Mouse (Mus musculus): ENCODE data around the gene AL731706.2. TPM values are rescaled to one million over a fixed set of nuclear protein-coding genes. Genes with fewer than 3 reads are reported as not detected.
A peak's percentile ranks its signal among the peaks of the same experiment; 100 is the strongest.
"Not testable (repeated sequence)": the region's sequence is repeated elsewhere in the genome, so short reads cannot be mapped to it uniquely, and the experiment has no call there.

The AL731706.2 gene
- total RNA-seq (2021) = 10 to 100 TPM in 1 of 2 experiments, 1 to 10 TPM in 1; 9.6 to 25.8 TPM

DNA sequence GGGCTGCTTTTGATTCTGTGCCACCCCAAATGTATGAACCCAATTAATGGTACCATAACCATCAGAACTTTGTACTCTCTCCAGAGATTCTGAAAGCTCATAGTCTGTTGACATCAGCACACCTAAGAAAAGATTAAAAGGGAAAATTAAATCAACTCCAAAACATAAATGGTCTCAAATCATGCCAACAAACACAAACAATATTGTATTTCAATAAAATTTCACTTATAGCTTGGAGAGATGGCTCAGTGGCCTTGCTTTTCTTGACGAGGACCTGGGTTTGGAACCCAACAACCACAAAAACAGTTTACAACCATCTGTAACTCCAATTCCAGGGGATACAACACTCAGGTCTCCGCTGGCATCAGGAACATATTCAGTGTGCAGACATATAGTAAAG, at the start of gene AL731706.2:
Gene AL731706.2, minus strand, starts transcription at position 101 of the 400 bp plus-strand sequence.
- DNase-seq (ENCODE audit: extremely low spot score in 1 of 2, low spot score in 2 of 2) = no peak
- intact Hi-C loops (cut with DNase I) = loop anchor here (5.0 kb wide), 1 partner anchor 173 kb away; the partner anchor contains the start of gene Snap25

GRCm38 (mm10) chr2:136921003-136921408, 35.5 kb upstream of the AL731706.2 start:
- intact Hi-C loops (cut with DNase I) = no loop called here
- DNase-seq (ENCODE audit: extremely low spot score in 1 of 2, low spot score in 2 of 2) = peak in 1 of 2 experiments; percentile 22

- no peak for DNase-seq (ENCODE audit: extremely low spot score in 1 of 2, low spot score in 2 of 2)
- intact Hi-C loops (cut with DNase I) = no loop called here
Measured at GRCm38 (mm10) chr2:136920257-136920993, 34.9 kb upstream of the AL731706.2 start.

DNA sequence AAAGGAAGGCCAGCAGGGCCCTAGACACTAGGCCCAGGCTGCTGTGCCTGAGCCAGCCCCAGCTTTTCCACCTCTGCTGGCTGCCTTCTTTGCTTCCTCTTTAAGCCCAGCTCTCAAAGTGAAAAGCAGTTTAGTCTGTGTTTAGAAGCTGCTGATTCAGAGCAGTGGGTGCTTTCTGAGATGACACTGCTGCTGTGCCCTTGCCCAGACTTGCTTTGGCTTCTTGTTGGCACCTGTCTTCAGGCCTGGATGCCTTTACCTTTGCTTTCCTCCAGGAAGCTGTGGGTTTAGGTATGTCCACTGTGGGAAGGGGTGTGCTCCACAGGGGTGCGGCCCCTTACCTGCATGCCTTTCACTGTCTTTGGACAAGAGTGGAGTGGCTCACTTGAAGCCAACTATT, 34.0 kb upstream of the AL731706.2 start:
- no peak for DNase-seq (ENCODE audit: extremely low spot score in 1 of 2, low spot score in 2 of 2)
- intact Hi-C loops (cut with DNase I) = loop anchor here (5.0 to 10.0 kb wide), 2 partner anchors 165 to 1023 kb away; no protein-coding TSS in a partner anchor

DNA sequence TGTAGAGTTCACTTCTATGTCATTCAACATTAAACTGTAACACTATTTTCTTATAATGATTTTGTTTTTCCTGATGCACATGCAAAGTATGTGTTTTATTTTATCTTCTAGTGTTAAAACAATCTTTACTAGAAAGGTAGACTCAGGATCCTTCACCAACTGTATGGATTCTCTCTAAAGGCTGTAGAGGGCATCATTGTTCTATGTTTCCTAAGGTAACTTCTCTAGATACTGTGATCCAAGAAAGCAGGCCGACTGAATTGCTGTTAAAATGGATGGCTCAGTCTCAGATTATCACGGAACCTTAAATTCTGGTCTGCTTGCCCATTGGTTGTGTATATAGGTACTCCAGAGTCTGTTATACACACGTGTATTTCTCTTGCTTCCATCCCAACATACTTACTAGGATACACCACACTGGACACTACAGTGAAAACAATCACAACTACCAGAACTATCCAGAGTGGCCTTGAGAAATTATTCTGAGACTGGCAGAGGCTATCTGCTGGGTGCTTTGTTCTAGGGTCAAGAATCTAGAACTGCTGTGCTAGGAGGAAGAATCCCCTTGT, 28.9 kb upstream of the AL731706.2 start:
- no peak for DNase-seq (ENCODE audit: extremely low spot score in 1 of 2, low spot score in 2 of 2)
- intact Hi-C loops (cut with DNase I) = loop anchor here (2.0 to 10.0 kb wide), 2 partner anchors 170 to 818 kb away; no protein-coding TSS in a partner anchor

DNA sequence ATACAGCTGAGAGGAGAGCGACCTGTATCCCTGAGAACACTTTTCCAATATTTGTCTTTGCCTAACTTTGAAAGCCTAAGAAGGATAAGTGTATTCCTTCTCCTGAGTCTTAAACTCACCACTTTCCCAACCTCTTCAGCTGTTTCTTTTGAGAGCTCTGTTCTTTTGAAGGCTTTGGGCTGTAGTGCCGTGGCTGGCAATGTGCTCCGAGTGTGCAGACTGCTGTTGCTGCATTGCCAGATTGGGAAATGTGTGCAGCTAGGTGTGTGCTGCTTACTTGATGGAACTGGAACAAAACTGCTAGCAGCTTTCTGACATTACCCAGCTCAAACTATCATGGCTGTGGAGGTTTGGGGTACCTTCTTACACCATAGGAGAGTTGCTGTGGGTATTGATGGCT, 27.5 kb upstream of the AL731706.2 start:
- no peak for DNase-seq (ENCODE audit: extremely low spot score in 1 of 2, low spot score in 2 of 2)
- intact Hi-C loops (cut with DNase I) = loop anchor here (10.0 kb wide), 1 partner anchor 172 kb away; no protein-coding TSS in a partner anchor

DNA sequence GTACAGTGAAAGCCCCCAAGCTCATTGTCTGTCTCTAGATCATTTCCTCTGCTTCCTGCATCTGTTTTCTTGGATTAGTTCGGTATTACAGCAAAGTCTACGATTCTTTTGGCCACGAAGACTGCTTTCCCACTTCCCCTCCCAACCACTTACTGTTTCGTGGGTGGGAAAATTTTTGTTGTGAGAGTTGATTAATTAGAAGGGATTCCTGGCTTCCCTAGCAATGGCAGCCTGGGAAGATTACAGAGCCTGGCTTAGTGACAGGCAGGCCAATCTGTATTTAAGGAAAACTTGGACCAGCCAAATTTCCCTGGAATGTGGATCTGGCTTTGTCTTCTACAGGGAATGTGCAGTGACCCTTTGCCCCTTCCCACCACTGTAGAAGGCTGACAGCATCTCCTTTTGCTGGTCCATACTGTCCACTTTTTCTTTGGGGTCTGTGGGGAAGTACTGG, 26.5 kb upstream of the AL731706.2 start:
- intact Hi-C loops (cut with DNase I) = loop anchor here (10.0 kb wide), 1 partner anchor 173 kb away; no protein-coding TSS in a partner anchor
- DNase-seq (ENCODE audit: extremely low spot score in 1 of 2, low spot score in 2 of 2) = no peak

- intact Hi-C loops (cut with DNase I) = no loop called here
- DNase-seq (ENCODE audit: extremely low spot score in 1 of 2, low spot score in 2 of 2) = no peak
Measured at GRCm38 (mm10) chr2:136909298-136909697, 23.8 kb upstream of the AL731706.2 start.

- intact Hi-C loops (cut with DNase I) = no loop called here
- no peak for DNase-seq (ENCODE audit: extremely low spot score in 1 of 2, low spot score in 2 of 2)
Measured at GRCm38 (mm10) chr2:136908596-136908995, 23.1 kb upstream of the AL731706.2 start.

DNA sequence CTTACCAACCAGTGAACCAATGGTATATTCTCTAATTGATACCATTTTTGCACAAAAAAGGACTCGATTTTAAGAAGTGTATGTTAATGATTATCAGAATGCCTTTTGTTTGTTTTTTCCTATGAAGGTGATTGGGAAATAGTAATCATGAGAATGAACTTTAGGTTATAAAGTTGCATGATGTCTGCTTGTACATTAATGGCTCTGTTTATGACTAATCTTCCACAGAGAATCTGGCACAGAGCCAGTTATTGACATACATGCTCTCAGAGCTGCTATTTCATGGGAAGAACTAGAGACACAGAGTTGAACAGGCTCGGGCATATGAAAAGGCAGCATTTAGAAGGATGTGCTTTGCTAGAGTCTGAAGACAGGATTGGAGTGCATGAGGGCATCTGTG, 10.7 kb upstream of the AL731706.2 start:
- DNase-seq (ENCODE audit: extremely low spot score in 1 of 2, low spot score in 2 of 2) = no peak
- intact Hi-C loops (cut with DNase I) = no loop called here

GRCm38 (mm10) chr2:136894494-136894893, 9.0 kb upstream of the AL731706.2 start:
- no peak for DNase-seq (ENCODE audit: extremely low spot score in 1 of 2, low spot score in 2 of 2)
- intact Hi-C loops (cut with DNase I) = no loop called here

GRCm38 (mm10) chr2:136891951-136892371, 6.5 kb upstream of the AL731706.2 start:
- intact Hi-C loops (cut with DNase I) = no loop called here
- DNase-seq (ENCODE audit: extremely low spot score in 1 of 2, low spot score in 2 of 2) = peak; percentile 95 to 99

GRCm38 (mm10) chr2:136891068-136891950, 5.8 kb upstream of the AL731706.2 start, which contains the start of the genes Slx4ip, AL731706.1 and Mkks:
Slx4ip (plus strand) TSS chr2:136891218.
AL731706.1 (minus strand) TSS chr2:136891389.
Mkks (minus strand) TSS chr2:136891389.
- peak; percentile 99 for DNase-seq (ENCODE audit: extremely low spot score in 1 of 2, low spot score in 2 of 2)
- intact Hi-C loops (cut with DNase I) = no loop called here

- intact Hi-C loops (cut with DNase I); DNase-seq (ENCODE audit: extremely low spot score in 1 of 2, low spot score in 2 of 2): not testable (repeated sequence)
Measured at GRCm38 (mm10) chr2:136890716-136891067, 5.2 kb upstream of the AL731706.2 start.

DNA sequence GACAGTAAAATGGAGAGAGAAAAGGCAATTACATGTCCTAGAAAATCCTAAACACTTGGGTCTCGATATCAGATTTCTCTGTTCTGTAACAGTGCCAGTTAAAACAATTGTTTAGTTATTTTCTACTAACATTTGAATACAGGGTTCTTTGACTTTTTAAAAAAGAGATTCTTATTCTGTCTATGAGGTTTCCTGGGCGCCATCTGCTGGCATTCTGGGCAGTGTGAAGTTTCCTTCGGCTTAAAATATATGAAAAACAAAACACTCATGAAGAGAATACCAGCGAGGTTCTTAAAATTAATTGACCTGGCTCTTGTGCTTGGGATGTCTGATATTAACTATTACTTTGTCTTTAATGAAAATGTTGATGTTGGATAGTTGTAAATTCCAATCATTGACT, 1.4 kb upstream of the AL731706.2 start:
- intact Hi-C loops (cut with DNase I) = loop anchor here (2.0 to 5.0 kb wide), 2 partner anchors 175 to 402 kb away; partner anchors contain the start of gene Snap25
- peak in 1 of 2 experiments; percentile 47 for DNase-seq (ENCODE audit: extremely low spot score in 1 of 2, low spot score in 2 of 2)

- no peak for DNase-seq (ENCODE audit: extremely low spot score in 1 of 2, low spot score in 2 of 2)
- intact Hi-C loops (cut with DNase I) = no loop called here
Measured at GRCm38 (mm10) chr2:136854543-136855388, 30.7 kb downstream of the AL731706.2 start.

GRCm38 (mm10) chr2:136850366-136850765, 35.1 kb downstream of the AL731706.2 start:
- no peak for DNase-seq (ENCODE audit: extremely low spot score in 1 of 2, low spot score in 2 of 2)
- intact Hi-C loops (cut with DNase I) = no loop called here

GRCm38 (mm10) chr2:136837994-136838393, 47.5 kb downstream of the AL731706.2 start:
- intact Hi-C loops (cut with DNase I) = no loop called here
- no peak for DNase-seq (ENCODE audit: extremely low spot score in 1 of 2, low spot score in 2 of 2)
